Mouse (Mus musculus) heart, embryonic 14.5 days (tissue): ENCODE results near the gene Fkbp10. TPM values are rescaled to one million over a fixed set of nuclear protein-coding genes. Genes with fewer than 3 reads are reported as not detected.

Experiments used
- ATAC-seq: fragments of 200-750 bp; cut with Nextera tagmentation; 2 replicates; pipeline ENCODE4 v1.8.0; 2017; ENCODE audit warnings: low read depth, moderate TSS enrichment; ENCODE audit not compliant: insufficient number of reproducible peaks, insufficient read depth, low FRiP score
- H3K27ac ChIP-seq, 2 experiments: fragments of 200-500 bp in 1 of 2; fragments of 300-500 bp in 1 of 2; sonication (generic) in 1 of 2; replicated peaks in 1 of 2; 2 replicates each; pipeline ENCODE4 v1.5.1; 2012 to 2014; ENCODE audit warnings: low read depth in 2 of 2, low read length in 2 of 2, control low read depth in 1 of 2, mild to moderate bottlenecking in 1 of 2, mixed read lengths in 1 of 2; ENCODE audit not compliant: control insufficient read depth in 1 of 2, insufficient read depth in 1 of 2
- H3K27me3 ChIP-seq: fragments of 300-500 bp; sonication (generic); 2 replicates; pipeline ENCODE4 v1.6.1; 2014; ENCODE audit warnings: mild to moderate bottlenecking, low read length, control low read depth; ENCODE audit not compliant: control insufficient read depth, insufficient read depth
- H3K36me3 ChIP-seq: fragments of 300-500 bp; sonication (generic); 2 replicates; pipeline ENCODE4 v1.6.1; 2014; ENCODE audit warnings: mild to moderate bottlenecking, control low read depth, low read length, mixed read lengths; ENCODE audit not compliant: control insufficient read depth, insufficient read depth
- H3K4me1 ChIP-seq, 2 experiments: fragments of 200-500 bp in 1 of 2; fragments of 300-500 bp in 1 of 2; sonication (generic) in 1 of 2; 2 replicates each; pipeline ENCODE4 v1.6.1; 2012 to 2014; ENCODE audit warnings: low read length in 2 of 2, control low read depth in 1 of 2, mixed read lengths in 1 of 2; ENCODE audit not compliant: control insufficient read depth in 2 of 2, insufficient read depth in 2 of 2
- H3K4me2 ChIP-seq: fragments of 300-500 bp; sonication (generic); 2 replicates; pipeline ENCODE4 v1.6.1; 2014; ENCODE audit warnings: mild to moderate bottlenecking, low read length
- H3K4me3 ChIP-seq, 2 experiments: fragments of 200-500 bp in 1 of 2; fragments of 300-500 bp in 1 of 2; sonication (generic) in 1 of 2; 2 replicates each; pipeline ENCODE4 v1.5.1; 2012 to 2014; ENCODE audit warnings: low read length in 2 of 2, mild to moderate bottlenecking in 2 of 2, control low read depth in 1 of 2, low read depth in 1 of 2, moderate library complexity in 1 of 2; ENCODE audit not compliant: control insufficient read depth in 1 of 2, insufficient read depth in 1 of 2
- H3K9ac ChIP-seq: fragments of 300-500 bp; sonication (generic); 2 replicates; pipeline ENCODE4 v1.6.1; 2014; ENCODE audit warnings: mild to moderate bottlenecking, low read length
- H3K9me3 ChIP-seq: fragments of 300-500 bp; sonication (generic); 2 replicates; pipeline ENCODE4 v1.6.1; 2016; ENCODE audit warnings: low read length, control low read depth; ENCODE audit not compliant: control insufficient read depth
- WGBS: fragments of 180-500 bp; shearing (Covaris S2); extraction: QIAGEN DNeasy Blood & Tissue Kit; methylation state at CpG from one replicate; pipeline ENCODE4 v1.1.7; 2014; 5-methylcytosine and 5-hydroxymethylcytosine counted together
- polyA plus RNA-seq: library from polyadenylated mRNA; unstranded; fragments of >200 nt; fragmentation: Nextera tagmentation; extraction: Ambion mirVana; gene quantifications from 2 replicates; pipeline ENCODE4 v1.2.1, GENCODE M21; 2014

Fkbp10 gene
- polyA plus RNA-seq, 1 experiment from 2014 or later = 95.3 TPM

DNA sequence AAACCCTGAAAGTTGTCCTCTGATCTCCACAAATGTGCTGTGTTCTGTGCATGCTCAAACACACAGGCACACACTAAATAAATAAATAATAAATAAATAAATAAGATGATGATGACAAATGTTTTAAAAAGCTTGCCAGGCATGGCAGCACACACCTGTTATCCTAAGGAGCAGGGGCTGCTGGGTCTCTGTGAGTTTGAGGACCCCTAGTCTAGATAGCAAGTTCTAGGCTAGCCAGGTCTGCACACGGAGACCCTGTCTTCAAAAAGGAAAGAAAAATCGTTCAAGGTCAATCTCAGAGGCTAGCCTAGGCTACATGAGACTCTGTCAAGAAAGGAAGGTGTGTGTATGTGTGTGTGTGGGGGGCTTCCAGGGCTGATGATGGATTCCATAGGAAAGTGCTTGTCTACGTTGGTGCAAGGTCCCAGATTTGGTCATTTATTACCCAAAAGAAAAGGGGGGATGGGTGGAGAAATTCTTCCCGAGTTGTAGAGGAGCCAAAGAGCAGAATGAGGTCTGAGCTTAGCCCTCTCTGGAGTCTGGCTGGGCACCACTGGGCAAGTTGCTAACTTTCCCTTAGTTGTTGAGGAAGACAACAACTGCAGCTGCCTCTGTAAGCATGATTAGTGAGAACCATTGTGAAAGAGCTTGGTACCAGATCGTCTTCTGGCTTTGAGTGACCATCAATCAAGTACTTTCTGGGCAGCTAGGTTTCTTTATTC is 21.0 kb upstream of the Fkbp10 start:
- Histone ChIP-seq H3K27ac (peak overlapping the region; percentile 79 to 91), H3K36me3 (peaks cover 18% of the 10 kb centered on the region; the same call in 1 of the 2 replicates), H3K4me1 (peaks cover 60 to 75% of the 10 kb centered on the region in 2 experiments), H3K9me3 (no peaks in the 10 kb centered on the region), H3K4me2 (peak overlapping the region; percentile 85), H3K9ac (peak overlapping the region; percentile 93), H3K27me3 (no peaks in the 10 kb centered on the region), H3K4me3 (peak overlapping the region in 1 of 2 experiments; percentile 88; a peak in 2 of 4 replicates)
- no peak for ATAC-seq
- 64% methylated on average over 5 of the region's 5 CpGs for WGBS

- 6% methylated on average over 11 of the region's 11 CpGs for WGBS
- peak overlapping the region; percentile 93 for H3K9ac ChIP-seq
- H3K36me3 ChIP-seq = peaks cover 18% of the 10 kb centered on the region; the same call in 1 of the 2 replicates
- peaks cover 58 to 75% of the 10 kb centered on the region in 2 experiments for H3K4me1 ChIP-seq
- peak overlapping the region; percentile 85 for H3K4me2 ChIP-seq
- H3K4me3 ChIP-seq = peak overlapping the region; percentile 73 to 88
- H3K27ac ChIP-seq = peak overlapping the region; percentile 79 to 91
- H3K9me3 ChIP-seq = no peaks in the 10 kb centered on the region
- no peaks in the 10 kb centered on the region for H3K27me3 ChIP-seq
- ATAC-seq = no peak
Observed at GRCm38 (mm10) chr11:100395200-100395599, 20.3 kb upstream of the Fkbp10 start.

DNA sequence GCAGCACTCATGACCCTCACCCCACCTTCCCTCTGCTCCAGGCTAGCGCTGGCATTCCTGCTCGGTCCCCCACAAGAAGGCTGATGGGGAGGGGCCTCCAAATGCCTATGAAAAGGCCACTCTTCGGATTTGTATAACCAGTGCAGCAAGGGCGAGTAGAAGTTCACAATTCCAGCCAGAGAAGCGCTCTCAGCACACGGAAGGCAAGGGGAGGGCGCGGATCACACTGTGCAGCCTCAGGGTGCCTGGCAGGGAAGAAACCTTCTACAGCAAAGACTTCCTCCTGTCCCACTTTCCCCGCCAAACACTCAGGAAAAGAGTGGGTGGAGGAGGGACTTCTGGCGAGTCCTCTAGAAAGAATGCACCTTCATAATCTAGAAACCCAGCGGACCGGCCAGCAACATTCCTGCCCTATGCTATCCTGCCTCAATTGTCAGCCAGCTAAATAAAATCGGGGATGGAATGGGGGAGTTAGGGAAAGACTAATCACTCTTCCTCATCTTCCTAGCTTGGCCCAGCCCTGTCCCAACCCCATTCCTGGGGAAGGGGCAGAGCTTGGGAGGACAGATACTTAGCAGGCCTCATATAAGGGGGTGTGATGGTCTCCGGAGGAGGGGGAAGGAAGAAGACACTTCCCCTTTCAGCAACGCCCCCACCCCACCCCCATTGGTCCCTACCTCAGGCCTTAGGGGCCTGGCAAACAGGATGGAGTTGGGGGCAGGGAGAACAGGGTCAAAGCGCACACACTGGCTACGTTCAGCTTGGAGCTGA is 19.5 kb upstream of the Fkbp10 start:
- H3K27ac ChIP-seq = peak overlapping the region; percentile 79 to 91
- peak overlapping the region; percentile 85 for H3K4me2 ChIP-seq
- H3K4me1 ChIP-seq = peaks cover 57 to 75% of the 10 kb centered on the region in 2 experiments
- H3K9me3 ChIP-seq = no peaks in the 10 kb centered on the region
- no peaks in the 10 kb centered on the region for H3K27me3 ChIP-seq
- peak overlapping the region; percentile 73 to 88 for H3K4me3 ChIP-seq
- H3K36me3 ChIP-seq = peaks cover 18% of the 10 kb centered on the region; the same call in 1 of the 2 replicates
- peak overlapping the region; percentile 93 for H3K9ac ChIP-seq
- 5% methylated on average over 17 of the region's 17 CpGs for WGBS
- ATAC-seq = no peak

GRCm38 (mm10) chr11:100396886-100397599 is 18.5 kb upstream of the Fkbp10 start:
- under 1% methylated on average over 36 of the region's 42 CpGs for WGBS
- H3K27ac ChIP-seq = peak overlapping the region; percentile 73 to 91
- ATAC-seq = 0 out of 2 replicates have a peak, but pooled peaks have one; percentile 25
- no peaks in the 10 kb centered on the region for H3K27me3 ChIP-seq
- H3K4me2 ChIP-seq = peak overlapping the region; percentile 85
- peak overlapping the region; percentile 93 for H3K9ac ChIP-seq
- H3K36me3 ChIP-seq = peaks cover 18% of the 10 kb centered on the region; the same call in 1 of the 2 replicates
- H3K9me3 ChIP-seq = no peaks in the 10 kb centered on the region
- peaks cover 60 to 75% of the 10 kb centered on the region in 2 experiments for H3K4me1 ChIP-seq
- H3K4me3 ChIP-seq = peak overlapping the region; percentile 73 to 88

DNA sequence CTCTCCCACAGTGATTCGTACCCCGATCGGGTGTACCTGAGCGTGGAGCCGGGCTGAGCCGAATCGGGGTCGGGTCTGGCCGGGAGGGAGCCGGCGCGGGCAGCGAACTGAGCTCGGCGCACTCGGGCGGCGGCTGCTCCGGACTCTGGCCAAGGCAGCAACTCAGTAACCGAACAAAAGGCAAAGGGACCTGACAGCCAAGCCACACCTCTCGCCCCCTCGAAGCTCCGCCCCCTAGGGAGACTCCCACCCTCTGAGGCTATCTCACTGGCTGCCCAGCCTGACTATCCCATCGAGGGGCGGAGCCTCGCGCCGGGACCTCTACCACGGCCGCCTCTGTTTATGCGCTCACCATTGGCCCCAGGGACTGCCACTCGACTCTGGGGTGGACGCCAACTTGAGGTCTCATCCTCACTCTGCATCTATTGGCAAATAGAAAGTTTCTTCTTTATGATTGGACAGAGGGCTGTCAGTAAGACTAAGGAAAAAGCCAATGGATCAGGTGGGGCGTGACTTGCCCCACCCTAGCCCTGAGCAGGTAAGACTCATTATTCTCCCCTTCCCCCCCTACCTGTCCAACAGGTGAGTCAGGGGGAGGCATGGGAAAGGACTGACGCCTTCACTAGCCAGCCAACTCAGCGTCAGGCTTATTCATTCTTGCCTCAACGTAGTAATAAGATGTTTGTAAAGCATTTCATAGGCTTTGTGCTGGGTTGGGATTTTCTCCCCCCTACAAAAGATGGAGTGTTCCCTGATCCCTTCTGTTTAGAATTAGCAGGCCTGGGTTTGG is 17.7 kb upstream of the Fkbp10 start, which contains the start of gene Jup:
Gene Jup (minus strand): TSS at position 164 of the 790 bp plus-strand sequence.
- WGBS = 1% methylated on average over 37 of the region's 37 CpGs
- peak; percentile 94 for ATAC-seq
- H3K27me3 ChIP-seq = no peaks in the 10 kb centered on the region
- H3K9ac ChIP-seq = peak within 1 kb of the TSS; percentile 93
- H3K36me3 ChIP-seq = peaks cover 11% of the 10 kb centered on the region; the same call in 1 of the 2 replicates
- H3K4me2 ChIP-seq = peak within 1 kb of the TSS; percentile 85
- peak within 1 kb of the TSS; percentile 73 to 91 for H3K27ac ChIP-seq
- no peaks in the 10 kb centered on the region for H3K9me3 ChIP-seq
- peaks cover 61 to 75% of the 10 kb centered on the region in 2 experiments for H3K4me1 ChIP-seq
- H3K4me3 ChIP-seq = peak within 1 kb of the TSS; percentile 73 to 88

- no peak overlapping the region for H3K4me3 ChIP-seq
- H3K9ac ChIP-seq = no peak overlapping the region
- H3K27me3 ChIP-seq = no peaks in the 10 kb centered on the region
- 92% methylated on average over 7 of the region's 7 CpGs for WGBS
- H3K27ac ChIP-seq = no peak overlapping the region; a peak in 1 of 4 replicates
- H3K4me1 ChIP-seq = peaks cover 62 to 75% of the 10 kb centered on the region in 2 experiments
- no peaks in the 10 kb centered on the region for H3K9me3 ChIP-seq
- ATAC-seq = no peak
- H3K4me2 ChIP-seq = no peak overlapping the region
- H3K36me3 ChIP-seq = peaks cover 7% of the 10 kb centered on the region; the same call in 1 of the 2 replicates
Observed at GRCm38 (mm10) chr11:100398517-100398916, 17.0 kb upstream of the Fkbp10 start.
